Mouse (Mus musculus) CD4-positive naive resting alpha-beta T cell, adult 57 days (primary cell): ENCODE measurements around the gene Trcg1. TPM values are rescaled to one million over a fixed set of nuclear protein-coding genes. Genes with fewer than 3 reads are reported as not detected.

Experiments
- total RNA-seq: library from RNA; stranded (reverse); gene quantifications from one replicate; pipeline ENCODE4 v1.2.4, GENCODE M21; 2023

The Trcg1 gene
- total RNA-seq: not detected

GRCm38 (mm10) chr9:57236256-57236655 lies at the start of gene Trcg1:
Gene Trcg1 (plus strand): TSS chr9:57236556.

DNA sequence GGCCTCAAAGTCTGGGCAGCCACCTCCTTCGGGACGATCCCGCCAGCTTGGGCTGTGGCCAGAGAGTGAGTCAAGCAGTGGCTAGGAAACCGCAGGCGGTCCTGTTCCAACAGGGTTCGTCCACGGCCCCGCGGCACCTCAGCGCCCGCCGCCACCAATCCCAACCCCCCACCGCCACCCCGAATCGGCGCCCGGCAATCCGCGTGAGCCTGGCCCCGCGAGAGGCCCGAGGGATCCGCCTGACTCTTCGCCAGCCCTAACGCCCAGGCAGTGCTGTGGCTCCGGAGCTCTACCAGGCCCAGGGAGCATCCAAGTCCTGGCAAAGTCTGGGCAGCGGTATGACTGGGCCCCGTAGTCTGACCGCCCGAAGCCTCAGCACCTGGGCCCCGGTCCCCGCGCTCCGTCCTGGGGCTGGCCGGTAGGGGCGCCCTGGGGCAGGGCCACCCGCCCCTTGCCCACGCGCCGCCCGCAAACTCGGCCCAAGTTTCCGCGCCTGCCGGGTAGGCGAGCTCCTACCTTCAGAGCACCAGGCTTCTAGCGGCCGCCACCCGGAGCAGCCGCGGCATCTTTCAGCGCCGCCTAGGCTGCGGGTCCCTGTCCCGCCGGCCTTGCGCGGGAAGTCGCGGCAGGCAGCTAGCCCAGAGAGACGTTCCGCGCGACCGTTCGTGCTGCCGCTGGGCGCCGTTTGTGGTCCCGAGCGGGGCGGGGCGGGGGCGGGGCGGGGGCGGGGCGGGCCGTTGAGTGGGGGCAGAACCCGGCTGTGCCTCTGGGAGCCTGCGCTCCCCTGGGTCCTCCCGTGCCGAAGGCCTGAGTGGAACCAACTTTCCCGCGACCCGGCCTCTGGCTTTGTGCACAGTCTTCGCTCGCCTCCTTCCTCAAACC lies 25.8 kb downstream of the Trcg1 start, which contains the start of gene 1700017B05Rik:
1700017B05Rik (minus strand) TSS at position 700 of the 882 bp plus-strand sequence.

Other genes starting within 250 kb of the Trcg1 start
- 14.0 TPM for gene Ptpn9, start 241.6 kb upstream of the Trcg1 start, total RNA-seq
- 111 TPM for gene Sin3a, start 164.5 kb upstream of the Trcg1 start, total RNA-seq
- gene Man2c1, start 105.9 kb upstream of the Trcg1 start, total RNA-seq: 189 TPM
- gene Neil1, start 88.3 kb upstream of the Trcg1 start, total RNA-seq: 34.4 TPM
- gene Commd4, start 78.2 kb upstream of the Trcg1 start, total RNA-seq: 96.9 TPM
- gene 1700017B05Rik, start 26.1 kb downstream of the Trcg1 start, total RNA-seq: 97.8 TPM
- 69.4 TPM for gene Ppcdc, start 203.6 kb downstream of the Trcg1 start, total RNA-seq
- 0.24 TPM for gene Scamp5, start 231.5 kb downstream of the Trcg1 start, total RNA-seq